Mouse (Mus musculus): ENCODE results near the gene Pla2g7.
A peak's percentile ranks its signal among the peaks of the same experiment; 100 is the strongest.

- TF ChIP-seq CTCF (conservative IDR thresholded peaks at IDR 0.05; ENCODE audit: insufficient read depth, insufficient read length, low read depth, low read length) (peak; percentile 75), POLR2A (IDR thresholded peaks at IDR 0.05; ENCODE audit: low read depth, low read length) (no peak)
Observed at GRCm38 (mm10) chr17:43611586-43611985, 43.7 kb downstream of the Pla2g7 start.

Measured in kidney, adult 2 months (tissue).